Mouse (Mus musculus) intestine, postnatal 0 days (tissue): Measurements from ENCODE around the gene Psmb6. TPM values are rescaled to one million over a fixed set of nuclear protein-coding genes. Genes with fewer than 3 reads are reported as not detected.

ENCODE experiments used
- ATAC-seq: fragments of 200-750 bp; cut with Nextera tagmentation; 2 replicates; pipeline ENCODE4 v1.8.0; 2017; ENCODE audit warnings: mild to moderate bottlenecking, moderate TSS enrichment, moderate library complexity
- H3K27ac ChIP-seq: fragments of 300-500 bp; sonication (generic); 2 replicates; pipeline ENCODE4 v1.5.1; 2014; ENCODE audit warnings: mild to moderate bottlenecking, low read depth, low read length, moderate library complexity
- H3K27me3 ChIP-seq: fragments of 300-500 bp; sonication (generic); replicated peaks from 2 replicates; pipeline ENCODE4 v1.6.1; 2014; ENCODE audit warnings: low read length, mixed read lengths; ENCODE audit not compliant: control insufficient read depth, insufficient read depth
- H3K36me3 ChIP-seq: fragments of 300-500 bp; sonication (generic); 2 replicates; pipeline ENCODE4 v1.6.1; 2014; ENCODE audit warnings: mild to moderate bottlenecking, moderate library complexity; ENCODE audit not compliant: control insufficient read depth, insufficient read depth
- H3K4me1 ChIP-seq: fragments of 300-500 bp; sonication (generic); replicated peaks from 2 replicates; pipeline ENCODE4 v1.6.1; 2014; ENCODE audit warnings: antibody characterized with exemption, low read length, mixed read lengths; ENCODE audit not compliant: control insufficient read depth, insufficient read depth
- H3K4me2 ChIP-seq: fragments of 300-500 bp; sonication (generic); replicated peaks from 2 replicates; pipeline ENCODE4 v1.6.1; 2014; ENCODE audit warnings: low read depth, mild to moderate bottlenecking, moderate library complexity
- H3K4me3 ChIP-seq: fragments of 300-500 bp; sonication (generic); 2 replicates; pipeline ENCODE4 v1.5.1; 2014; ENCODE audit warnings: low read depth, low read length
- H3K9ac ChIP-seq: fragments of 300-500 bp; sonication (generic); 2 replicates; pipeline ENCODE4 v1.6.1; 2014; ENCODE audit warnings: mild to moderate bottlenecking, low read depth, low read length
- H3K9me3 ChIP-seq: fragments of 300-500 bp; sonication (generic); 2 replicates; pipeline ENCODE4 v1.6.1; 2016; ENCODE audit warnings: mixed run types; ENCODE audit not compliant: control insufficient read depth
- CTCF ChIP-seq: sonication (generic); IDR thresholded peaks from 2 replicates; pipeline ENCODE4 v1.5.1; 2016; ENCODE audit warnings: low read depth, mild to moderate bottlenecking, control low read depth, antibody characterized with exemption, moderate library complexity
- WGBS: fragments of 180-500 bp; shearing (Covaris S2); extraction: QIAGEN DNeasy Blood & Tissue Kit; methylation state at CpG from one replicate; pipeline ENCODE4 v1.1.7; 2014; 5-methylcytosine and 5-hydroxymethylcytosine counted together
- polyA plus RNA-seq: library from polyadenylated mRNA; unstranded; fragments of >200 nt; fragmentation: Nextera tagmentation; extraction: Ambion mirVana; gene quantifications from 2 replicates; pipeline ENCODE4 v1.2.1, GENCODE M21; 2015

Gene Psmb6
- 462 and 489 TPM in 2 replicates for polyA plus RNA-seq

GRCm38 (mm10) chr11:70525184-70525678 is at the start of gene Psmb6:
Psmb6 (plus strand) TSS chr11:70525367.
- H3K4me1 ChIP-seq = no peaks in the 10 kb centered on the region
- no peaks in the 10 kb centered on the region for H3K27me3 ChIP-seq
- H3K4me2 ChIP-seq = peak within 1 kb of the TSS; percentile 71
- no peaks in the 10 kb centered on the region for H3K9me3 ChIP-seq
- WGBS = under 1% methylated on average over 25 of the region's 26 CpGs
- TF ChIP-seq CTCF = no peak
- H3K4me3 ChIP-seq = peak within 1 kb of the TSS; percentile 82
- peaks cover 26% of the 10 kb centered on the region for H3K36me3 ChIP-seq
- peak within 1 kb of the TSS; percentile 63 for H3K9ac ChIP-seq
- H3K27ac ChIP-seq = peak within 1 kb of the TSS; percentile 21; the same call in 1 of the 2 replicates
- ATAC-seq = peak; percentile 92

GRCm38 (mm10) chr11:70485498-70485897 is 39.7 kb upstream of the Psmb6 start:
- no peak for TF ChIP-seq CTCF

GRCm38 (mm10) chr11:70487816-70488215 is 37.4 kb upstream of the Psmb6 start:
- Histone ChIP-seq H3K9ac (no peak overlapping the region), H3K27ac (no peak overlapping the region), H3K36me3 (no peaks in the 10 kb centered on the region), H3K4me1 (no peaks in the 10 kb centered on the region), H3K9me3 (0 out of 2 replicates have a peak, but pooled peaks cover 2% of the 10 kb centered on the region), H3K27me3 (no peaks in the 10 kb centered on the region), H3K4me3 (no peak overlapping the region), H3K4me2 (no peak overlapping the region)
- WGBS = 41% methylated on average over 4 of the region's 4 CpGs
- TF ChIP-seq CTCF = no peak
- ATAC-seq = no peak

More at GRCm38 (mm10) chr11:70485498-70485897, 39.7 kb upstream of the Psmb6 start:
- H3K4me3 ChIP-seq = no peak overlapping the region
- no peak overlapping the region for H3K27ac ChIP-seq
- H3K4me2 ChIP-seq = no peak overlapping the region
- ATAC-seq = no peak
- no peaks in the 10 kb centered on the region for H3K27me3 ChIP-seq
- H3K4me1 ChIP-seq = no peaks in the 10 kb centered on the region
- H3K9me3 ChIP-seq = no peaks in the 10 kb centered on the region
- H3K36me3 ChIP-seq = no peaks in the 10 kb centered on the region
- H3K9ac ChIP-seq = no peak overlapping the region
- 42% methylated on average over 2 of the region's 2 CpGs for WGBS

GRCm38 (mm10) chr11:70489138-70489537 is 36.0 kb upstream of the Psmb6 start:
- H3K4me3 ChIP-seq = no peak overlapping the region
- ATAC-seq = no peak
- no peaks in the 10 kb centered on the region for H3K36me3 ChIP-seq
- 86% methylated on average over 3 of the region's 3 CpGs for WGBS
- H3K27ac ChIP-seq = no peak overlapping the region
- H3K27me3 ChIP-seq = no peaks in the 10 kb centered on the region
- 0 out of 2 replicates have a peak, but pooled peaks cover 2% of the 10 kb centered on the region for H3K9me3 ChIP-seq
- no peak for TF ChIP-seq CTCF
- H3K9ac ChIP-seq = no peak overlapping the region
- H3K4me1 ChIP-seq = no peaks in the 10 kb centered on the region
- no peak overlapping the region for H3K4me2 ChIP-seq

GRCm38 (mm10) chr11:70489684-70490083 is 35.5 kb upstream of the Psmb6 start:
- no peak for ATAC-seq
- TF ChIP-seq CTCF = no peak
- H3K36me3 ChIP-seq = no peaks in the 10 kb centered on the region
- no peak overlapping the region for H3K4me3 ChIP-seq
- 79% methylated on average over 6 of the region's 6 CpGs for WGBS
- no peak overlapping the region for H3K4me2 ChIP-seq
- no peak overlapping the region for H3K27ac ChIP-seq
- H3K9ac ChIP-seq = no peak overlapping the region
- H3K27me3 ChIP-seq = no peaks in the 10 kb centered on the region
- 0 out of 2 replicates have a peak, but pooled peaks cover 2% of the 10 kb centered on the region for H3K9me3 ChIP-seq
- H3K4me1 ChIP-seq = no peaks in the 10 kb centered on the region

GRCm38 (mm10) chr11:70499566-70500475 is 25.3 kb upstream of the Psmb6 start:
- TF ChIP-seq CTCF = peak; percentile 71
- ATAC-seq = peak; percentile 2; the same call in 1 of the 2 replicates
- Histone ChIP-seq H3K9ac (no peak overlapping the region), H3K36me3 (no peaks in the 10 kb centered on the region), H3K4me3 (no peak overlapping the region), H3K27me3 (no peaks in the 10 kb centered on the region), H3K4me1 (no peaks in the 10 kb centered on the region), H3K4me2 (no peak overlapping the region), H3K9me3 (no peaks in the 10 kb centered on the region), H3K27ac (peak overlapping the region; percentile 60)
- 51% methylated on average over 14 of the region's 14 CpGs for WGBS
